Mouse (Mus musculus): ENCODE results near the gene Chst11.
A peak's percentile ranks its signal among the peaks of the same experiment; 100 is the strongest.

The Chst11 gene

GRCm38 (mm10) chr10:83141434-83141833 is 156.1 kb downstream of the Chst11 start:
- DNase-seq (ENCODE audit: low read depth, low spot score), result no peak

- DNase-seq (ENCODE audit: low read depth, low spot score), result no peak
Observed at GRCm38 (mm10) chr10:83143049-83143448, 157.8 kb downstream of the Chst11 start.

DNA sequence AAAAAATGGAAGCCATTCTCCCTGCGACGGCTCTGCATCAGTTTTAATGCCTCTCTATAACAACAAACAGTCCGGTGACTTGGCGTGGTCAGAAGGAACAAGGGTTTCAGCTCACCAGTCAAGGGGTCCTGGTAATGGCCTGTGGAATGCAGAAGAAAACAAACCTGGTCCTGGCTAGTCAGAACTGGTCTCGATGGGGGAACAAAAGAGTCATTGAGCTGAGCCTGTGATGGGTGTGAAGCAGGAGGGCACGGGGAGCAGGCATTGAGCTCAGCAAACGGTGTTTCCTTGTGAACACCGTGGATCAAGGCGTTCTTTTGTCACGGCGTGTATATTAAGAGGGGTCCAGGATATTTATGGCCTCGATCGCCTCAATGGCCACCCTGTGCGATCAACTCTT is 160.5 kb downstream of the Chst11 start:
- DNase-seq (ENCODE audit: low read depth, low spot score), result peak; percentile 35

DNA sequence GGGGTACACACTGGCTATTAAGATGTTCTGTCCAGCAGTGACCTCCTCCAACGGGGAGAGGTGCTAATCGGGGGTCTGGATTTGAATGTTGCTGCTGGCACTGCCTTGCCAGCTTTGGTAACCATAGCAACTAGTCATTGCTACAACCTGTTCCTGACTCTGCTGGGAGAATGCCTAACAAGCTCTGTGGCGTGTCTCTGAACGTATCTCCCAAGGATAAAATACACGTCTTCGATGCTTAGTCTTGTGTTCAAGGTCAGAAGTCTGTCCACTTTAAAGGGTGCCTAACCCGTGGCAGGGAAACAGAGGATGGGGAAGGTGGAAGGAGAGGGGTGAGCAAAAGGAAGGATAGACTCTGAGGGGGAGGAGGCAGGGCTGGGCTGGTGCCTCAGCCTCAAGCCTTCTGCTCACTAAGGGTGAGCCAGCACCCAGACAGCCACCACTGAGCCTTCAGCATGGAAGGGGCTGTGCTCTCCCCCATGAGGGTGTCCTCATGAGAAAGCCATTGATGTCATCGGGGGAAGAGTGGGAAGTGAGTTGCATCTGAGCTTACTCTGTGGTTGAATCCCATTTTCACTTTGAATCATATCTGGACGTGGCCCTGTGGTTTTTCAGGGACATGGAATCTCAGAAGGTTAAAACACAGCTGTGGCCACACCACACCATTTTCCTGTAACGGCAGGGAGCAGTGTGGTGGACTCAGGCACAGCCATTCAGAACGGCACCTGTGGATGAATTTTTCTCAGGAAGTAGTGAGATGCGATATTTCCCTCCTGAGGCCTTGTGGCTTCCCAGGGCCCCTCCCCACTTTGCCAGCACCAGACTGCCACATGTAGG is 164.3 kb downstream of the Chst11 start:
- no peak for DNase-seq (ENCODE audit: low read depth, low spot score)

DNA sequence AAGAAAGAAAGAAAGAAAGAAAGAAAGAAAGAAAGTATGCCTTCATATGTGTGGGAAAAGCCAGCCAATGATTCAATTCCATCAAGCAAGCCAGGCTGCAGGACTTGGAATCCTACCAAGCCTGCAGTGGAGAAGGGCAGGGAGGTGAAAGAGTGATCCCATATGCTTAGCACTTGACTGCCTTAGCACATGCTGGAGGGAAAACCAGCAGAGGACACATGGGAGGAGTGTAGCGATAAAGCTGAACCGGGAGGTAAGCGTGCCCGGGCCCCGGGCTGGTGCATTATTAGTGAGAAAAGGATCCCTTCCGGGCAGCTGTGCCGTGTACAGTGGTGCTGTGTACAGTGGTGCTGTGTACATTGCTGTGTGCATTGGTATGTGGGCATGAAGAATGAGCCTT is 165.3 kb downstream of the Chst11 start:
- no peak for DNase-seq (ENCODE audit: low read depth, low spot score)

- no peak for DNase-seq (ENCODE audit: low read depth, low spot score)
Observed at GRCm38 (mm10) chr10:83151362-83151761, 166.1 kb downstream of the Chst11 start.

GRCm38 (mm10) chr10:83151896-83152685 is 166.8 kb downstream of the Chst11 start:
- DNase-seq (ENCODE audit: low read depth, low spot score), result no peak

DNA sequence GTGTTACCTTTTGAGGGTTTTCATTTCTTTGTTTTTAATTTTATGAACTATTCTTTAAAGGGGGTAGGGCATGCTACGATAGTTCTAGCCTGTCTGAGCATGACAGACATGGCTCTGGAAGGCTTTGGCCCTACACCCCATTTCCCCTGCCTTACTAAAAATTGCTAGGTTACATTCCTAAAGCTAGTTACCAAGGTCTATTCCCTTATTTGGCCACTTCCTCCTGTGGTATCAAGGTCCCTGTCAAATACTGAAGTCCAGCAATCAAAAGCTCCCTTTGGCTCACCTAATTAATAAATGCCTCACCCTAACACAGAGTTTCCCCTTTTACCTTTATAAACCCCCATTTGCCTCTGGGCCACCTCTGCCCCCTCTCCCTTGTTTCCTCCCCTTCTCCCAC is 167.4 kb downstream of the Chst11 start:
- no peak for DNase-seq (ENCODE audit: low read depth, low spot score)

DNA sequence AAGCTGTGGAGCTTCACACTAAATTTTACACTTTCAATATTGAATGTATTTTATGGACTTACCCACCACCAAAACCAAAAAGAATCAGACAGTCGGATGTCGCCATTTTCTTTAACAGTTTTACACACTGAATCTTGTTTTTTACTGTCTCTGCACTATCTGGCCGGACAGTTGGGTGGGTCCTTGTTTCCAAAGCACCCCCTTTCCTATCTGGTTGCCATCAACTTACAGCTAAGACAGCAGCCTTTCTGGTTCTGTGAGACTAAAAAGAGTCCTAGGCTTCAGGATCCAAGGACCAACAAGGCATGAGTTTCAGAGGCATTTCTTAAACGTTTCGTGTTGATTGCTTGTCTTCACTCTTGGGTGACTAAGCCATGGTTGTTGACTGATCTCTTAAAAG is 168.1 kb downstream of the Chst11 start:
- no peak for DNase-seq (ENCODE audit: low read depth, low spot score)

DNA sequence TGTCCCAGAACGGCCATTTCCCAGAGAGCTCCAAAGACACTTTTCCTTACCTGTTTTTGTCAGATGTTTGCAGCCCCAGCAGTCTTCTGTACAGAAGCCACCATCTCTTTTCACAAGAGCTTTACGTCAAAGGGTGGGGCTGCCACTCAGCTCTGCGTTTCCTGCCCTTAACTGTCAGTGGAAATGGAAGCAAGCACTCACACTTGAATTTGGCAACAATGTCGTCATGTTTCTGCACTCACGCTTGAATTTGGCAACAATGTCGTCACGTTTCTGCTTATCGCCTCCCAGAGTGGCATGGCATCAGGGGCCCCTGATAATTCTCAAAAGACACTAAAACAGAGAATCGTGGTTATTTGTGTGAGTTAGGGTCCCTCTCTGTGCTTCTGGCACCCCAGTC is 168.6 kb downstream of the Chst11 start:
- no peak for DNase-seq (ENCODE audit: low read depth, low spot score)

DNA sequence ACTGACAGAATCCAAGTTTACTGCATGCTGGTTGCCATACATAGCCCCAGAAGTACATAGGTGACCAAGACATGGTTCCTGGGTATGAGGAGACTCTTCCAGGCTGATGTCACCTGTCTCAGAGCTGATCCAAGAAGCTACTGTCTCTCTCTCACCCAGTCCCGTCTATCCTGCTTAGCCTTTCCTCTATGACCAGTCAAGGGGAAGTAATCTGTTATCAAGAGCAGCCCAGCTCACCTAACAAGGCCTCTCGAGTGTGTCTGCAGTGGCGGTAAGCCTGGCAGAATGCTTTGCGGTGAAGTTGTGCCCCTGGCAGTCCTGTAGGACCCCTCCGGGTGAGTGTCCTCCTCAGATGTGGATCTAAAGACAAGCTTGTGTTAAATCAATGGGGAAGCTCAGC is 172.0 kb downstream of the Chst11 start:
- DNase-seq (ENCODE audit: low read depth, low spot score), result no peak

- DNase-seq (ENCODE audit: low read depth, low spot score), result no peak
Observed at GRCm38 (mm10) chr10:83158322-83158721, 173.0 kb downstream of the Chst11 start.

GRCm38 (mm10) chr10:83159229-83159628 is 173.9 kb downstream of the Chst11 start:
- no peak for DNase-seq (ENCODE audit: low read depth, low spot score)

- DNase-seq (ENCODE audit: low read depth, low spot score), result no peak
Observed at GRCm38 (mm10) chr10:83161656-83162365, 176.5 kb downstream of the Chst11 start.

GRCm38 (mm10) chr10:83163946-83164345 is 178.6 kb downstream of the Chst11 start:
- no peak for DNase-seq (ENCODE audit: low read depth, low spot score)

GRCm38 (mm10) chr10:83164901-83165435 is 179.7 kb downstream of the Chst11 start:
- DNase-seq (ENCODE audit: low read depth, low spot score), result no peak

DNA sequence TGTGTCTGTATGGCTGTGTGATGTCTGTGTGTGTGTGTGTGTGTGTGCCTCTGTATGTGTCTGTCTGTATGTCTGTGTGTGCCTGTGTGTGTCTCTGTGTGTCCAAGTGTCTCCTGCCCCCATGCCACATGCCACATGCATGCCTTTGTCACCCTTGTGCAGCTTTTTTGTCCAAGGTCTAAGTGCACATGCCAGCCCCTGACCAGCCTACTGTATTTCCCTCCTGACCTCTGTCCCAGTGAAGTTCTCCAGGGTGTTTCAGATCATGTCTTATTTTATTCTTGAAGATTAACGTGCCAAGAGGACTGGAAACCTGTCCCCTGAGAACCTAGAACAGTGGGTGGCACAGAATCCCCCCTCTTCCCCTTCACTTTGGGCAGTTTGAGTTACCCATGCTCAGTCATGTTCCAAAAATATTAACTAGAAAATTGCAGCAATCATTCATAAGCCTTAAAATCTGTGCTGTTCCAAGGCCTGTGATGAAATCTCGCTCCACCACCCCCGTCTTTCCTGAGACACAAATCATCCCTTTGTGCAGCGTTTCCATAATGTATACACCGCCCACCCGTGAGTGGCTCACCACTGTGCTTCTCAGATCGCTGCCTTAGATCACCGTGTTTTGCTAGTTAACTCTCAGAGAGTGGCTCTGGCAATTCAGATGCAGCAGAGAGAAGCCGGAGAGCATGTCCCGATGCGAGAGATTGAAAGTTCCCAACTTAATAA is 180.4 kb downstream of the Chst11 start:
- no peak for DNase-seq (ENCODE audit: low read depth, low spot score)

DNA sequence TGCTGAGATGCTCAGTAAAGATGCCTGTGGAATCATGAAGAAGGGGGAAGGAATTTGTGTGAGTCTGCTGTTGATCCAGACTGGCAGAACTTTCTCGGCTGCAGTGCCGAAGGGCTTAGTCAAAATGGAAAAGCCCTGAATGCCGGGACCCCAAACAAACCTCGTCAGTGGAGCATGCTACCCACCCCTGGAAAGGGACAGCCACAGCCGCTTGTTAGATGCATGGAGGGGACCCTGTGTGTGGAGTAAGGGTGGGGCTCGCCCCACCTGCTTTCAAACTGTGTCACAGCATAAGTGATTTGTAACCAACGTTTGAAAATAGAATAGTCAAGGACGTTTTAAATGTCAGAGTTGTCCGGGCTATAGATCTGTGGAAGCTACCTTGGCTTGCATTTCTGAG is 181.0 kb downstream of the Chst11 start:
- no peak for DNase-seq (ENCODE audit: low read depth, low spot score)

GRCm38 (mm10) chr10:83167492-83167891 is 182.2 kb downstream of the Chst11 start:
- DNase-seq (ENCODE audit: low read depth, low spot score), result no peak

DNA sequence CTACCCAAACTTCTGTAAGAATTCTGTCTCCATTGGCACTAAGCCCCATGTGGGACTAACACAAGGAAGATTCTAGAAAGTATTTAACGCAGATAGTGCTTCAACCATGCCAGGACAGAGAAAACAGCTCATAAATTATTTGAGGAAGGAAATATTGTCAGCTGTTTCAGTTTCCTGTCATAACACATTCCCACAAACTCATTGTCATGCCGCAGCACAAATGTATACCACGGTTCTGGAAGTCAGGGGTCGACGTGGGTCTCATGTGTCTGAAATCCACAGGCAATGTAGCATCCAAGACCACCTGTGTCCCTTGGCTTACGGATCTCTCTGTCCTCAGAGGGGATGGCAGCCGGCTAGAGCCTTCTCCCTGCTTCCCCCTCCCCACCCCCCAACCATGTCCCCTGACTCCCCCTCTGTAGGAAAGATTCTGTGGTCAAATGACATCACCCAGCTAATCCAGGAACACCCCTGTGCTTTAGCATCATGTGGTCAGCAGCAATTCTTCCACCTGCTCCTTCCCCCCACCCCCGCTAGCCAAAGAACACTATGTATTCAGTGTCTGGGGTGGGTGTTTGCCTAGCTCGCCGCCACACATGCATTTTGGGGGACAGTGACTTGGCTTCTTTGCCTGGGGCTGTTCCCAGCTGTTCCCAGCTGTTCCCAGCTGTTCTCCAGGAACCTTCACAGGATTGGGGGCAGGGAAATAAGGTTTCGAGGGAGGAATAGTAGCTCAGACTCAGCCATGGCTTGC is 183.2 kb downstream of the Chst11 start:
- no peak for DNase-seq (ENCODE audit: low read depth, low spot score)

DNA sequence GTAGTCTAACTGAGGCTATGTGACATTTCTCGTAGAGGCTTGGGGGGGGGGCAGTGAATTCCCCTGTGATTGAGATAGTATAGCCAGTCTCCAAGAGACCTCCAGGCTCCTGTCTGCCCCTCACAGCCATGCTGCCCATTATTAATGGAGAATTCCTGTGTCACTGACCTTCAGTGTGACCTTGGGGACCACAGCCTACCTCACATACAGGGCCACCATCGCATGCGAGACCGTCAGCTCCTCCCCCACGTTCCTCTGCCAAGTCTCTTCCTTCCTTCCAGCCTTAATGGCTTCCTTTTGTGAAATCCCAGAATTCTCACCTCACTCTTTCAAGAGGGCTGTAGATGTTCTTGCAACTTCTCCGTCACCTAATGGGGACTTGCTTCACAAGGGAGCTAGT is 184.3 kb downstream of the Chst11 start:
- no peak for DNase-seq (ENCODE audit: low read depth, low spot score)
